Mouse (Mus musculus) heart, adult 11 months (tissue): Measurements from ENCODE around the gene 6330403K07Rik.

ENCODE experiments used
- DNase-seq: peaks from one replicate; pipeline ENCODE4 v3.0.0; 2022

Gene 6330403K07Rik

DNA sequence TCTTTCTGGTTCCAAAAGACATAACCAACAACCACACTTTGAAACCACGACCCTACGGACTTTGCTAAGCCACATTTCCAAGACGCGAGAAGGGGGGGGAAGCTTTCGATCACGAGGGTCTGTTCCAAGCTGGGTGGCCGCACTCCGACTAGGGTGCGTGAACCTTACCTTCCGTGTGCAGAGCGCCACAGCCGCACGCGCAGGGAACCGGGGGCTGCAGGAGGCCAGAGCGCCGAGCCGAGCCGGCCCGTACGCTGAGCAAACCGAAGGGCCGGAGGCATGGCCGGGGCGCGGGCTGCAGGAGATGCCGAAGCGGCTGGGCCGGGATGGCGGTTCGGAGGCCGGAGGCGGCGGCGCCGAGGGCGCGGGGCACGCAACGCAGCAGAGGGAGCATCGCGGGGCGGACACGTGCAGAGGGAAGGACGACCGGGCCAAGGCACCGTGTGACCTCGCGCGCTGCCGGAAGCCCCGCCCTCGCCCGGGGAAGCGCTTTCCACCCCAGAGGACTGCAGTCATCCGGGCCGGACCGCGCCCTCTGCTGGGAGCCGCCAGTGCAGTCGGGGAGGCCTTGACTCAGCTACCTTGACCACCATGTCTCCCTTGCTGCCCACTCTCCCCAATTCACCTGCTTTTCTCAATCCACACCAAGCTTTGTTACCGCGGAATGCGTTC lies 50.6 kb downstream of the 6330403K07Rik start, which contains the start of gene C1qbp:
Gene C1qbp, minus strand, starts transcription at position 470 of the 672 bp plus-strand sequence.
- peak; percentile 99 for DNase-seq

DNA sequence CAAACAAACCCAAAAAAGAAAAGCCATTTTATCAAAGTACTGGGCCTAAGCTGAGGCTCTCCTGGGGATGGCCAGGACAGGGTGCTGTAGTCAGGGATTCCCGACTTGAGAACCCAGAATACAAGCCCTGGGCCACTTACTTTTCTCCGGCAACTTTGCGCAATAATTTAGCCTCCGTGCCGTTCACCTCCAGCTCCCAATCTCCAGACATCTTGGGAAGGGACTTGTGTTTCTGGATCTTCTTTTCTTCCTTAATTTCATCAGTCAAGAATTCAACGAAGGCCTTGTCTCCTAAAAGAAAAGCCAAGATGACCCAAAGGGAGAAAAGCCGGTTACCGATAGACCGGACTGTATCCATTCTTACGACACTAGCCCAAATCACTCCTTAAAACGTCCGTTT lies 51.3 kb downstream of the 6330403K07Rik start:
- no peak for DNase-seq
